Comparison of ENCODE assay signal across 20 mouse cellular contexts in the genomic region with DNA sequence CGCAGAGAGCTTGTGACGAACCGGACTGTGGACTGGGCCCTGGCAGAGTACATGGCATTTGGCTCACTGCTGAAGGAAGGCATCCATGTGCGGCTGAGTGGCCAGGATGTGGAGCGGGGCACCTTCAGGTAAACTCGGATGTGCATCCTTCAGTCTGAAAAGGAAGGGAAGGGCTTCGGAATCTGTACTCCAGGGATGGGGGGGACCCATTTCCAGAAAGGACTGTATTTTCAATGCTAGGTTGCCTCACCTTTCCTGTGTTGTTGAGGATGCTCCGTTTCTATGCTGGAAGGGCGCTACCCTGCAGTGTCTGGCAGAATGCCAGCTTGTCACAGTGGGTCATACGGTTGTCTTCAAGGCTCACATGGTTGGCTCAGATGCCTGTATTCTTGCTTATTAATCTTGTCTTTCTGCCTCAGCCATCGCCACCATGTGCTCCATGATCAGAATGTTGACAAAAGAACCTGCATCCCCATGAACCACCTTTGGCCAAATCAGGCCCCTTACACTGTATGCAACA. TPM values are rescaled to one million over a fixed set of nuclear protein-coding genes. Genes with fewer than 3 reads are reported as not detected.
DNase-seq lines count a peak whose midpoint lies in the region; ATAC-seq and TF ChIP-seq lines count a peak whose summit lies in the region.
"Had no signal": no experiment of that assay in that cellular context is flagged by ENCODE, and none has a peak within 500 bp of the region (broad histone marks: within the 10 kb centered on the region; RNA-seq: fewer than 3 reads in every experiment).

No protein-coding gene starts in this region.

- H3K9ac ChIP-seq in embryonic facial prominence, embryonic 14.5 days (ENCODE audit: low read depth, low read length): no peak overlapping the region
- no peak overlapping the region for H3K9ac ChIP-seq in midbrain, embryonic 14.5 days (replicated peaks; ENCODE audit: low read length)
- no peak overlapping the region for H3K9ac ChIP-seq in midbrain, embryonic 15.5 days

- no peaks in the 10 kb centered on the region for H3K27me3 ChIP-seq in embryonic facial prominence, embryonic 14.5 days (replicated peaks; ENCODE audit: control insufficient read depth, insufficient read depth, low read length)
- no peaks in the 10 kb centered on the region for H3K27me3 ChIP-seq in embryonic facial prominence, embryonic 10.5 days (replicated peaks; ENCODE audit: low read depth, poor library complexity, severe bottlenecking)
- H3K27me3 ChIP-seq in midbrain, embryonic 14.5 days (ENCODE audit: control insufficient read depth, insufficient read depth, low read length): no peaks in the 10 kb centered on the region
- no peaks in the 10 kb centered on the region for H3K27me3 ChIP-seq in midbrain, embryonic 15.5 days (replicated peaks)
- H3K27me3 ChIP-seq in cerebellum, adult 2 months (ENCODE audit: control insufficient read depth, insufficient read depth, low read length): no peaks in the 10 kb centered on the region

- WGBS in embryonic facial prominence, embryonic 14.5 days: 88% methylated on average over 11 of the region's 11 CpGs
- WGBS in embryonic facial prominence, embryonic 10.5 days: 94% methylated on average over 11 of the region's 11 CpGs
- 87% methylated on average over 11 of the region's 11 CpGs for WGBS in midbrain, embryonic 14.5 days
- WGBS in midbrain, embryonic 15.5 days: 89% methylated on average over 11 of the region's 11 CpGs
- WGBS in cerebellum, adult 2 months: 21% methylated on average over 11 of the region's 11 CpGs

- H3K4me2 ChIP-seq in embryonic facial prominence, embryonic 14.5 days (ENCODE audit: low read depth, low read length): no peak overlapping the region
- no peak overlapping the region for H3K4me2 ChIP-seq in midbrain, embryonic 14.5 days (ENCODE audit: low read length)
- H3K4me2 ChIP-seq in midbrain, embryonic 15.5 days: no peak overlapping the region

- peaks cover 93% of the 10 kb centered on the region for H3K36me3 ChIP-seq in embryonic facial prominence, embryonic 14.5 days (ENCODE audit: control insufficient read depth, insufficient read depth, low read length)
- H3K36me3 ChIP-seq in embryonic facial prominence, embryonic 10.5 days (replicated peaks): peaks cover 99% of the 10 kb centered on the region
- peaks cover 89% of the 10 kb centered on the region for H3K36me3 ChIP-seq in midbrain, embryonic 14.5 days (ENCODE audit: control insufficient read depth, insufficient read depth, low read length)
- peaks cover 61% of the 10 kb centered on the region for H3K36me3 ChIP-seq in midbrain, embryonic 15.5 days (replicated peaks)

- H3K9me3 ChIP-seq in embryonic facial prominence, embryonic 14.5 days (ENCODE audit: control insufficient read depth, low read length): no peaks in the 10 kb centered on the region
- no peaks in the 10 kb centered on the region for H3K9me3 ChIP-seq in embryonic facial prominence, embryonic 10.5 days
- H3K9me3 ChIP-seq in midbrain, embryonic 14.5 days (ENCODE audit: control insufficient read depth, low read length): no peaks in the 10 kb centered on the region
- H3K9me3 ChIP-seq in midbrain, embryonic 15.5 days: no peaks in the 10 kb centered on the region
- H3K9me3 ChIP-seq: forebrain, embryonic 10.5 days had no signal

- H3K4me3 ChIP-seq in embryonic facial prominence, embryonic 14.5 days (ENCODE audit: low read depth, low read length): no peak overlapping the region
- no peak overlapping the region for H3K4me3 ChIP-seq in embryonic facial prominence, embryonic 10.5 days
- no peak overlapping the region for H3K4me3 ChIP-seq in midbrain, embryonic 14.5 days (replicated peaks; ENCODE audit: low read depth, low read length)
- H3K4me3 ChIP-seq in midbrain, embryonic 15.5 days: no peak overlapping the region
- no peak overlapping the region for H3K4me3 ChIP-seq in cerebellum, adult 2 months (replicated peaks; ENCODE audit: insufficient read depth, low read depth, low read length)
- H3K4me3 ChIP-seq in layer of hippocampus, adult 2 months: no peak overlapping the region
- H3K4me3 ChIP-seq: forebrain, embryonic 10.5 days; heart, adult 2 months had no signal

- no peak for TF ChIP-seq POLR2A in cerebellum, adult 2 months (IDR thresholded peaks at IDR 0.05; ENCODE audit: borderline replicate concordance, insufficient read depth, low read length)

- H3K27ac ChIP-seq in embryonic facial prominence, embryonic 14.5 days (replicated peaks; ENCODE audit: low read depth, low read length): no peak overlapping the region
- H3K27ac ChIP-seq in embryonic facial prominence, embryonic 10.5 days (replicated peaks): no peak overlapping the region
- H3K27ac ChIP-seq in midbrain, embryonic 14.5 days (replicated peaks; ENCODE audit: low read depth, low read length): no peak overlapping the region
- H3K27ac ChIP-seq in midbrain, embryonic 15.5 days: no peak overlapping the region
- peak overlapping the region; percentile 0; the same call in 1 of the 2 replicates for H3K27ac ChIP-seq in cerebellum, adult 2 months (ENCODE audit: insufficient read depth, low read length)
- H3K27ac ChIP-seq in layer of hippocampus, adult 2 months: no peak overlapping the region
- H3K27ac ChIP-seq: forebrain, embryonic 10.5 days; heart, adult 2 months; kidney, postnatal 0 days had no signal

- TF ChIP-seq CTCF in cerebellum, adult 2 months (IDR thresholded peaks at IDR 0.05; ENCODE audit: borderline replicate concordance, insufficient read depth, low read depth, low read length): no peak
- no peak for TF ChIP-seq CTCF in layer of hippocampus, adult 2 months (conservative IDR thresholded peaks at IDR 0.05)

- no peak for ATAC-seq in embryonic facial prominence, embryonic 14.5 days (ENCODE audit: low read depth)
- ATAC-seq in midbrain, embryonic 14.5 days (ENCODE audit: low FRiP score, low TSS enrichment): no peak
- no peak for ATAC-seq in midbrain, embryonic 15.5 days (replicated peaks)
- ATAC-seq: hindbrain, embryonic 16.5 days; intestine, postnatal 0 days; lung, postnatal 0 days had no signal

- peak; percentile 6 for DNase-seq in embryonic facial prominence, embryonic 14.5 days (ENCODE audit: low spot score)
- DNase-seq in embryonic facial prominence, embryonic 10.5 days (ENCODE audit: low spot score): no peak
- peak; percentile 12 for DNase-seq in midbrain, embryonic 14.5 days
- DNase-seq in cerebellum, adult 2 months: peak; percentile 64 to 65
- DNase-seq in cerebellum, postnatal 36 days: peak; percentile 65
- no peak for DNase-seq in yolk sac, embryonic 10.5 days (ENCODE audit: low spot score)
- no peak for DNase-seq in layer of hippocampus, adult 2 months (ENCODE audit: low spot score in 2 of 2)
- DNase-seq: adrenal gland, adult 8-10 months; embryo, embryonic 11 days; gastrocnemius, postnatal 10 days; heart, adult 2 months; heart, postnatal 4 days; liver; right cerebral cortex, adult 18-20 months had no signal

- H3K4me1 ChIP-seq in embryonic facial prominence, embryonic 14.5 days (ENCODE audit: control insufficient read depth, insufficient read depth, low read length): no peaks in the 10 kb centered on the region
- no peaks in the 10 kb centered on the region; the same call in 1 of the 2 replicates for H3K4me1 ChIP-seq in embryonic facial prominence, embryonic 10.5 days
- H3K4me1 ChIP-seq in midbrain, embryonic 14.5 days (ENCODE audit: control insufficient read depth, insufficient read depth, low read length): no peaks in the 10 kb centered on the region
- H3K4me1 ChIP-seq in midbrain, embryonic 15.5 days: no peaks in the 10 kb centered on the region
- peaks cover 14% of the 10 kb centered on the region for H3K4me1 ChIP-seq in cerebellum, adult 2 months (ENCODE audit: control insufficient read depth, insufficient read depth, low read length)
- H3K4me1 ChIP-seq: forebrain, embryonic 10.5 days had no signal

RNA-seq across cellular contexts. Expression of a gene that starts 40.1 kb away (rescaled TPM):
- 11.2 and 12.4 TPM in 2 replicates for polyA plus RNA-seq in embryonic facial prominence, embryonic 14.5 days (2014; fragmentation: Nextera tagmentation; extraction: Ambion mirVana)
- polyA plus RNA-seq in embryonic facial prominence, embryonic 10.5 days (2016; fragmentation: Nextera tagmentation; extraction: Ambion mirVana): 13.1 and 13.6 TPM in 2 replicates
- polyA plus RNA-seq in midbrain, embryonic 14.5 days (2014; fragmentation: Nextera tagmentation; extraction: Ambion mirVana): 41.6 and 42.6 TPM in 2 replicates
- 39.0 and 41.0 TPM in 2 replicates for polyA plus RNA-seq in midbrain, embryonic 15.5 days (2015; fragmentation: Nextera tagmentation; extraction: Ambion mirVana)
- polyA plus RNA-seq in cerebellum, adult 2 months (2012; rRNA removed): 90.4 and 92.2 TPM in 2 replicates
- total RNA-seq in layer of hippocampus, adult 2 months (2021): 100 to 1,000 TPM; 170 TPM

RNA-seq across cellular contexts. Expression of a gene that starts 57.3 kb away (rescaled TPM):
- 92.5 and 93.8 TPM in 2 replicates for polyA plus RNA-seq in embryonic facial prominence, embryonic 14.5 days (2014; fragmentation: Nextera tagmentation; extraction: Ambion mirVana)
- polyA plus RNA-seq in embryonic facial prominence, embryonic 10.5 days (2016; fragmentation: Nextera tagmentation; extraction: Ambion mirVana): 108 and 114 TPM in 2 replicates
- 79.9 and 104 TPM in 2 replicates for polyA plus RNA-seq in midbrain, embryonic 14.5 days (2014; fragmentation: Nextera tagmentation; extraction: Ambion mirVana)
- 118 and 126 TPM in 2 replicates for polyA plus RNA-seq in midbrain, embryonic 15.5 days (2015; fragmentation: Nextera tagmentation; extraction: Ambion mirVana)
- 232 and 235 TPM in 2 replicates for polyA plus RNA-seq in cerebellum, adult 2 months (2012; rRNA removed)
- 100 to 1,000 TPM; 214 to 221 TPM for total RNA-seq in layer of hippocampus, adult 2 months (2021)

Comparison
In these comparisons a context has a peak if more than half of its experiments do, and no peak if none do; other contexts are left out.
1. DNase-seq: peak in embryonic facial prominence, embryonic 14.5 days (single experiment), midbrain, embryonic 14.5 days (single experiment), cerebellum, adult 2 months (2 of 2) and cerebellum, postnatal 36 days (2 of 2); none in embryonic facial prominence, embryonic 10.5 days (single experiment), yolk sac, embryonic 10.5 days (single experiment) and layer of hippocampus, adult 2 months (0 of 2).